Mouse (Mus musculus) hindbrain, embryonic 13.5 days (tissue): ENCODE results near the gene Speer3. TPM values are rescaled to one million over a fixed set of nuclear protein-coding genes. Genes with fewer than 3 reads are reported as not detected.
"Not testable (repeated sequence)": the region's sequence is repeated elsewhere in the genome, so short reads cannot be mapped to it uniquely, and the experiment has no call there.

Source experiments
- ATAC-seq: fragments of 200-750 bp; cut with Nextera tagmentation; 2 replicates; pipeline ENCODE4 v1.8.0; 2017; ENCODE audit warnings: moderate TSS enrichment; ENCODE audit not compliant: low FRiP score
- H3K27ac ChIP-seq: fragments of 300-500 bp; sonication (generic); 2 replicates; pipeline ENCODE4 v1.5.1; 2015; ENCODE audit warnings: inconsistent platforms, mild to moderate bottlenecking, moderate library complexity
- H3K27me3 ChIP-seq: fragments of 300-500 bp; sonication (generic); 2 replicates; pipeline ENCODE4 v1.6.1; 2015; ENCODE audit warnings: mild to moderate bottlenecking, inconsistent platforms
- H3K36me3 ChIP-seq: fragments of 300-500 bp; sonication (generic); 2 replicates; pipeline ENCODE4 v1.6.1; 2015; ENCODE audit warnings: mild to moderate bottlenecking, inconsistent platforms
- H3K4me1 ChIP-seq: fragments of 300-500 bp; sonication (generic); replicated peaks from 2 replicates; pipeline ENCODE4 v1.6.1; 2015; ENCODE audit warnings: inconsistent platforms
- H3K4me2 ChIP-seq: fragments of 300-500 bp; sonication (generic); 2 replicates; pipeline ENCODE4 v1.6.1; 2015; ENCODE audit warnings: inconsistent platforms, mild to moderate bottlenecking, moderate library complexity
- H3K4me3 ChIP-seq: fragments of 300-500 bp; sonication (generic); 2 replicates; pipeline ENCODE4 v1.5.1; 2015; ENCODE audit warnings: mild to moderate bottlenecking, inconsistent platforms
- H3K9ac ChIP-seq: fragments of 300-500 bp; sonication (generic); 2 replicates; pipeline ENCODE4 v1.6.1; 2015; ENCODE audit warnings: mild to moderate bottlenecking, inconsistent platforms
- H3K9me3 ChIP-seq: fragments of 300-500 bp; sonication (generic); 2 replicates; pipeline ENCODE4 v1.6.1; 2016; ENCODE audit warnings: inconsistent platforms
- WGBS: fragments of 180-500 bp; shearing (Covaris S2); methylation state at CpG from one replicate; pipeline ENCODE4 v1.1.7; 2015; 5-methylcytosine and 5-hydroxymethylcytosine counted together
- polyA plus RNA-seq: library from polyadenylated mRNA; unstranded; fragments of >200 nt; fragmentation: Nextera tagmentation; extraction: Ambion mirVana; gene quantifications from 2 replicates; pipeline ENCODE4 v1.2.1, GENCODE M21; 2015

Gene Speer3
- not detected in 2 replicates for polyA plus RNA-seq

GRCm38 (mm10) chr5:13791319-13791718 is at the start of gene Speer3:
Gene Speer3, plus strand, starts transcription at chr5:13791619.
- Histone ChIP-seq H3K4me1 (no peaks in the 10 kb centered on the region), H3K36me3 (no peaks in the 10 kb centered on the region), H3K27me3 (no peaks in the 10 kb centered on the region), H3K4me2 (no peak within 1 kb of the TSS), H3K9ac (no peak within 1 kb of the TSS), H3K4me3 (no peak within 1 kb of the TSS), H3K27ac (no peak within 1 kb of the TSS), H3K9me3 (no peaks in the 10 kb centered on the region)
- 89% methylated on average over 1 of the region's 1 CpGs for WGBS
- ATAC-seq, result no peak

- not testable (repeated sequence) for H3K4me1 ChIP-seq, H3K4me3 ChIP-seq, H3K27ac ChIP-seq, H3K9ac ChIP-seq, ATAC-seq, H3K36me3 ChIP-seq, H3K27me3 ChIP-seq, H3K4me2 ChIP-seq, H3K9me3 ChIP-seq
- 74% methylated on average over 2 of the region's 2 CpGs for WGBS
These were observed 19.1 kb downstream of the Speer3 start for GRCm38 (mm10) chr5:13810496-13810895.

GRCm38 (mm10) chr5:13825108-13825507 is 33.7 kb downstream of the Speer3 start:
- Histone ChIP-seq H3K27me3 (no peaks in the 10 kb centered on the region), H3K4me1 (no peaks in the 10 kb centered on the region), H3K9ac (no peak overlapping the region), H3K4me2 (no peak overlapping the region), H3K9me3 (no peaks in the 10 kb centered on the region), H3K4me3 (no peak overlapping the region), H3K27ac (no peak overlapping the region), H3K36me3 (no peaks in the 10 kb centered on the region)
- no peak for ATAC-seq

GRCm38 (mm10) chr5:13826708-13827107 is 35.3 kb downstream of the Speer3 start:
- H3K4me1 ChIP-seq, result no peaks in the 10 kb centered on the region
- H3K27me3 ChIP-seq, result no peaks in the 10 kb centered on the region
- H3K4me3 ChIP-seq, result no peak overlapping the region
- no peak overlapping the region for H3K9ac ChIP-seq
- no peak for ATAC-seq
- no peaks in the 10 kb centered on the region for H3K9me3 ChIP-seq
- H3K4me2 ChIP-seq, result no peak overlapping the region
- no peaks in the 10 kb centered on the region for H3K36me3 ChIP-seq
- no peak overlapping the region for H3K27ac ChIP-seq

GRCm38 (mm10) chr5:13844317-13844716 is 52.9 kb downstream of the Speer3 start:
- Histone ChIP-seq H3K4me2 (no peak overlapping the region), H3K27ac (no peak overlapping the region)
- no peak for ATAC-seq

More at GRCm38 (mm10) chr5:13844317-13844716, 52.9 kb downstream of the Speer3 start:
- H3K36me3 ChIP-seq, result no peaks in the 10 kb centered on the region
- no peaks in the 10 kb centered on the region for H3K27me3 ChIP-seq
- H3K9me3 ChIP-seq, result no peaks in the 10 kb centered on the region
- no peaks in the 10 kb centered on the region for H3K4me1 ChIP-seq
- no peak overlapping the region for H3K4me3 ChIP-seq
- H3K9ac ChIP-seq, result no peak overlapping the region

Other genes with a start within 250 kb of the Speer3 start
- gene Sema3e, start 233.7 kb downstream of the Speer3 start, polyA plus RNA-seq, result 4.7 and 5.2 TPM in 2 replicates